Mouse (Mus musculus) embryonic facial prominence, embryonic 14.5 days (tissue): ENCODE measurements around the gene Tnni2. TPM values are rescaled to one million over a fixed set of nuclear protein-coding genes. Genes with fewer than 3 reads are reported as not detected.

Source experiments
- ATAC-seq: fragments of 200-750 bp; cut with Nextera tagmentation; 2 replicates; pipeline ENCODE4 v1.8.0; 2017; ENCODE audit warnings: low read depth, moderate number of reproducible peaks, moderate TSS enrichment
- DNase-seq: peaks from one replicate; pipeline ENCODE4 v3.0.0-alpha.2; 2015; ENCODE audit warnings: low spot score
- H3K27ac ChIP-seq: fragments of 300-500 bp; sonication (generic); replicated peaks from 2 replicates; pipeline ENCODE4 v1.5.1; 2014; ENCODE audit warnings: low read depth, mild to moderate bottlenecking, low read length, moderate library complexity
- H3K27me3 ChIP-seq: fragments of 300-500 bp; sonication (generic); replicated peaks from 2 replicates; pipeline ENCODE4 v1.6.1; 2014; ENCODE audit warnings: low read length; ENCODE audit not compliant: control insufficient read depth, insufficient read depth
- H3K36me3 ChIP-seq: fragments of 300-500 bp; sonication (generic); 2 replicates; pipeline ENCODE4 v1.6.1; 2014; ENCODE audit warnings: low read length, mixed read lengths; ENCODE audit not compliant: control insufficient read depth, insufficient read depth
- H3K4me1 ChIP-seq: fragments of 300-500 bp; sonication (generic); 2 replicates; pipeline ENCODE4 v1.6.1; 2014; ENCODE audit warnings: antibody characterized with exemption, low read length; ENCODE audit not compliant: control insufficient read depth, insufficient read depth
- H3K4me2 ChIP-seq: fragments of 300-500 bp; sonication (generic); 2 replicates; pipeline ENCODE4 v1.6.1; 2014; ENCODE audit warnings: low read depth, mild to moderate bottlenecking, low read length, moderate library complexity, mixed read lengths
- H3K4me3 ChIP-seq: fragments of 300-500 bp; sonication (generic); 2 replicates; pipeline ENCODE4 v1.5.1; 2014; ENCODE audit warnings: low read depth, mild to moderate bottlenecking, low read length
- H3K9ac ChIP-seq: fragments of 300-500 bp; sonication (generic); 2 replicates; pipeline ENCODE4 v1.6.1; 2014; ENCODE audit warnings: low read depth, mild to moderate bottlenecking, low read length, moderate library complexity, mixed read lengths
- H3K9me3 ChIP-seq: fragments of 300-500 bp; sonication (generic); 2 replicates; pipeline ENCODE4 v1.6.1; 2016; ENCODE audit warnings: low read length; ENCODE audit not compliant: control insufficient read depth
- WGBS: fragments of 180-500 bp; shearing (Covaris S2); extraction: QIAGEN DNeasy Blood & Tissue Kit; methylation state at CpG from one replicate; pipeline ENCODE4 v1.1.7; 2014; 5-methylcytosine and 5-hydroxymethylcytosine counted together
- polyA plus RNA-seq: library from polyadenylated mRNA; unstranded; fragments of >200 nt; fragmentation: Nextera tagmentation; extraction: Ambion mirVana; gene quantifications from 2 replicates; pipeline ENCODE4 v1.2.1, GENCODE M21; 2014

Gene Tnni2
- polyA plus RNA-seq, 1 experiment from 2014 or later, result 564 TPM

DNA sequence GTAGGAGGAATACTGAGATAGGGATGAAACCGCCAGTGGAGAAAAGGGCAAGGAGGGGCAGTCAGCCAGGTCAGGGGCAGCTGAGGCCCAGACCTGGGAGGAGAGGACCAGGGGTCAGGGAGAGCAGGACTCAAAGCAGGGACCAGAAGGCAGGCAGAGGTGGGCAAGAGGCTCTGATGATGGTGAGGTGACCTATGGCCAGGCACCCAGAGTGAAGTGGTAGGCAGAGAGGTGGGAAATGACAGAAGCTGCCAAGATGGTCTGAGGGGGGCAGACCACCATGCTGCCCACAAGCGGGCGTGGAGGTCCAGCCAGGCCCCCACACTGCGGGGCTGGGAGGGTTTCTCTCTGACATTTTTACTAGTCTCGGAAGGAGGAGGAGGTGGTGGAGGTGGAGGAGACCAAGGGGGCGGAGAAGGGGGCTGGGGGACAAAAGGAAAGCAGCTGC is 29.8 kb downstream of the Tnni2 start:
- H3K9ac ChIP-seq, result peak overlapping the region; percentile 63
- peak overlapping the region; percentile 72 for H3K27ac ChIP-seq
- ATAC-seq, result no peak

DNA sequence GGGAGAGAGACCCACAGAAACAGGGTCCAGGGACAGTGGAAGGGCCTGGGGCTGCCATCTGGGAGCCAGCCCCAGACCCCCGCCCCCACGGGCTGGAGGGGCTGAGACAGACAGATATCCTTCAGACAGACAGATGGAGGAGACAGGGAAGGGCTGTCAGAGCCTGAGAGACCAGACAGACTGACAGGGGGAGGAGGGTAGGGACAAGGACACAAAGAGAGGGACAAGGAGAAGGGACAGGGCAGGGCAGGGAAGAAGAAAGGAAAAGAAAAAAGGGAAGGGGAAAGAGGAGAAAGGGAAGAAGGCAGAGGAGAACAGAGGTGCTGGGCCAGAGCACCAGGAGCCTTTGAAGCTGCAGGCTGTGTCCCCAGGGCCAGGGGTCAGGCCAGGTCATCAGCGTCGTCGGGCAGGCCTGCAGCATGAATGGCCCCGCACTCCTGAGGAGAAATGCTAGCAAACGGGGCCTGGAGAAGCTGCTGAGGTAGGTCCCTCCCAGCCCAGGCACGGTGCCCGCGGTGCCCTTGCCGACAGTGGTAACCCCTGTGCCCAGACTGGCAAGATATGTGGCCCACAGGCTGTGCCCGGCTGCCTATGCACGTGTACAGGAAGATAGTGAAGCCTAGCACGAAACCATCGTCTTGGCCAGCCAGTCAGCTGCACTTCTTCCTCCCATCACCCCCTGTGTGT is 30.4 kb downstream of the Tnni2 start:
- no peaks in the 10 kb centered on the region for H3K27me3 ChIP-seq
- peaks cover 32% of the 10 kb centered on the region for H3K4me1 ChIP-seq
- DNase-seq (no peak), ATAC-seq (no peak)
- peak overlapping the region; percentile 63 for H3K9ac ChIP-seq
- 29% methylated on average over 14 of the region's 15 CpGs for WGBS
- no peaks in the 10 kb centered on the region for H3K9me3 ChIP-seq
- H3K27ac ChIP-seq, result peak overlapping the region; percentile 72
- H3K36me3 ChIP-seq, result no peaks in the 10 kb centered on the region
- H3K4me2 ChIP-seq, result peak overlapping the region; percentile 20
- no peak overlapping the region; the same call in 1 of the 2 replicates for H3K4me3 ChIP-seq

More for the DNA sequence above, 29.8 kb downstream of the Tnni2 start:
- DNase-seq, result no peak
- no peaks in the 10 kb centered on the region for H3K36me3 ChIP-seq
- H3K4me1 ChIP-seq, result peaks cover 32% of the 10 kb centered on the region
- H3K4me3 ChIP-seq, result no peak overlapping the region
- 38% methylated on average over 6 of the region's 6 CpGs for WGBS
- no peaks in the 10 kb centered on the region for H3K9me3 ChIP-seq
- no peaks in the 10 kb centered on the region for H3K27me3 ChIP-seq
- H3K4me2 ChIP-seq, result peak overlapping the region; percentile 20

DNA sequence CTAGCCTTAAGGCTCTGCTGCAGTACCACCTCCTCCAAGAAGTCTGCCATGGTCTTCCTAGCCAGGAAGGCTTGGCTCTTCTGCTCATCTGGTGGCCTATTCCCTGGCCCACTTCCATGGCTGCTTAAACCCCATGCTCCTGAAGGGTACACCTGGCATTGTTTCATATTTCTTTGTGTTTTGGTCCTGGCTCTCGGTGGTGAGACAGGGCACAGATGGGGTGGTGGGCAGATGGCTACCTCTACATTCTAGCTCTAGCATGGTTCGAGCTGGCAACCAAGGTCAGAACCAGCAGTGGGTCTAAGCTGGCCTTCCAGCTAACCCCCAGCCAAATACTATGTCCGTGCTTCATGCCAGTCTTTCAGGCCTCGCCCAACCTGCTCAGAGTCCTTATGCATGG is 31.3 kb downstream of the Tnni2 start:
- H3K27me3 ChIP-seq, result no peaks in the 10 kb centered on the region
- no peaks in the 10 kb centered on the region for H3K9me3 ChIP-seq
- H3K4me1 ChIP-seq, result peaks cover 32% of the 10 kb centered on the region
- no peak overlapping the region for H3K4me3 ChIP-seq
- H3K36me3 ChIP-seq, result no peaks in the 10 kb centered on the region
- no peak for DNase-seq
- H3K9ac ChIP-seq, result no peak overlapping the region
- peak overlapping the region; percentile 20 for H3K4me2 ChIP-seq
- ATAC-seq, result no peak
- 90% methylated on average over 4 of the region's 4 CpGs for WGBS
- H3K27ac ChIP-seq, result no peak overlapping the region

DNA sequence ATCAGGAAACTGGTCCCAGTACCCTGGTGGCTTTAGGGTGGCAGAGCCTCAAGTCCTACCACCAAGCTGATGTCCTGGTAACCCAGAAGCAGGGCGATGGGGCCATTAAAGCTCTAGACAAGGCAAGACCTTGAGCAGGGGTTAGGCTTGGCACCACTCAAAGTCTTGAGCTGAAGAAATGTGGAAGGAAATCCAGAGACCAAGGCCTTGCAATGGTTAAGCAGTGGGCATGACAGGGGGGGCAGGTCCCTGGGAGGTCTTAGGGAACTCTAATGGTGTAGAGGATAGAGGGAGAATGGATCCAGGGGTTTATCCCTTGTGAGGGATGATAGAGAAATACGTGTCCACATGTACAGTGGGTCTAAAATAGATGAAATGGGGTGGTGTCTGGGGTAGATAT is 31.9 kb downstream of the Tnni2 start:
- Histone ChIP-seq H3K4me1 (peaks cover 32% of the 10 kb centered on the region), H3K27ac (no peak overlapping the region), H3K9me3 (no peaks in the 10 kb centered on the region), H3K9ac (no peak overlapping the region), H3K4me3 (no peak overlapping the region), H3K4me2 (no peak overlapping the region), H3K36me3 (no peaks in the 10 kb centered on the region), H3K27me3 (no peaks in the 10 kb centered on the region)
- WGBS, result 94% methylated on average over 2 of the region's 2 CpGs
- DNase-seq (no peak), ATAC-seq (no peak)

DNA sequence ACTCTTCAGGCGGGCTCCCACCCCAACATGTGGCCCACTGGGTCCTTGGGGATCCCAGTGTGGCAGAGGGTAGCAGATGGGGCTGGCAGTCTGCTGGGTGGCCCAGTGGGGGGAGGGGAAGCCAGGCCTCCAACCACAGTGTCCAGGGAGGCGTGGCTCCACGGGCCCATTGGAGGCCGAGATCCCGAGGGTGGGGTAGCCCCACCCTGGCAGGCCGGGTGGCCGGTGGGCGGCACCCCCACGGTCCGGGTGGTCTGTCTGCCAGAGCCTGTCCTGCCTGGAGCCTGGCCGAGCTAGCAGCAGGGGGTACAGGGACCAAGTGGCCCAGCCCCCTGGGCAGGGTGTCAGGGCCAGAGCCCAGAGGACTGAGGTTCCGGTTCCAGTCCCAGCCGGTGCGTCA is 33.2 kb downstream of the Tnni2 start:
- Histone ChIP-seq H3K4me2 (no peak overlapping the region), H3K27me3 (no peaks in the 10 kb centered on the region), H3K27ac (no peak overlapping the region), H3K9ac (peak overlapping the region; percentile 20; the same call in 1 of the 2 replicates), H3K9me3 (no peaks in the 10 kb centered on the region), H3K36me3 (no peaks in the 10 kb centered on the region), H3K4me1 (peaks cover 29% of the 10 kb centered on the region), H3K4me3 (no peak overlapping the region)
- 87% methylated on average over 4 of the region's 14 CpGs for WGBS
- DNase-seq (no peak), ATAC-seq (no peak; the same call in 1 of the 2 replicates)

DNA sequence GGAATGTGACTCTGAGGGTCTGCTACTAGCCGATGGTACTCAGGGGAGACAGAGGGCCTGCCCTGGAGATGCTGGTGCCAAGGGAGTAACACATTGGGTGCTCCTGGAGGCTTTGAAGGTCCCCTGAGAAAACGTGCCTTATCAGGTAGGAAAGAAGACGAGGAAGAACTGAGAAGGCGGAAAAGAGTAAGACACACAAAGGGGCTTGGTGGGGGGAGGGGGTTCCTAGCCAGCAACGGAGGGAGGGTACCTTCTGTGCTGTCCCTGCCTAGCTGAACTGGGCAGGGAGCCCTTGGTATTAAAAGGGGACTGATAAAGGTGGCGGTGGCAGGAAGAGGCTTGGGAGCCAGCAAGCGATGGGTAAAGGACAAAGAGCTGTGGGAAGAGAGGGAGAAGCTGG is 34.0 kb downstream of the Tnni2 start:
- Histone ChIP-seq H3K36me3 (no peaks in the 10 kb centered on the region), H3K9me3 (no peaks in the 10 kb centered on the region), H3K9ac (no peak overlapping the region; the same call in 1 of the 2 replicates), H3K4me3 (no peak overlapping the region), H3K4me1 (peaks cover 26% of the 10 kb centered on the region), H3K27me3 (no peaks in the 10 kb centered on the region), H3K4me2 (no peak overlapping the region), H3K27ac (no peak overlapping the region)
- DNase-seq (no peak), ATAC-seq (no peak)
- 68% methylated on average over 7 of the region's 7 CpGs for whole genome bisulfite sequencing

DNA sequence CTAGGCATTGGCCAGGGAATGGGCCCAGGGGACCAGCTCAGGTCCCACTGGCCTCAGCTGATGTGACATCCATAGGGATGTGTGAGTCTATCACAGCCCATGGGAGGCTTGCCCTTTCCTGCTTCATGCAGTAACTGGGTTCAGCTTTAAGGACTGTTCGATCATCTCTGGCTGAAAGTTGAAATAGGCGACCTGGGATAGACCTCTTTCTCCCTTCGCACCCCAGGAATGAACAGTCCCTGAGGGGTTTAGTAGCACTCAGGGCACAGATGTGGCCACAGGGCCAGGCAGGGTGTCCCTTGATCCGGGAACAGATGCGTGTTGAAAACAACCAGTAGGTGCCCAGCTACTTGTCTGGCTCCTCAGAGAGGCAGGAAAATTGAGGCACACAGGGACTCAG is 34.7 kb downstream of the Tnni2 start:
- Histone ChIP-seq H3K9me3 (no peaks in the 10 kb centered on the region), H3K4me3 (no peak overlapping the region), H3K36me3 (no peaks in the 10 kb centered on the region), H3K27me3 (no peaks in the 10 kb centered on the region), H3K27ac (no peak overlapping the region), H3K9ac (no peak overlapping the region), H3K4me2 (no peak overlapping the region), H3K4me1 (peaks cover 25% of the 10 kb centered on the region)
- 83% methylated on average over 5 of the region's 5 CpGs for WGBS
- no peak for ATAC-seq
- DNase-seq, result no peak

DNA sequence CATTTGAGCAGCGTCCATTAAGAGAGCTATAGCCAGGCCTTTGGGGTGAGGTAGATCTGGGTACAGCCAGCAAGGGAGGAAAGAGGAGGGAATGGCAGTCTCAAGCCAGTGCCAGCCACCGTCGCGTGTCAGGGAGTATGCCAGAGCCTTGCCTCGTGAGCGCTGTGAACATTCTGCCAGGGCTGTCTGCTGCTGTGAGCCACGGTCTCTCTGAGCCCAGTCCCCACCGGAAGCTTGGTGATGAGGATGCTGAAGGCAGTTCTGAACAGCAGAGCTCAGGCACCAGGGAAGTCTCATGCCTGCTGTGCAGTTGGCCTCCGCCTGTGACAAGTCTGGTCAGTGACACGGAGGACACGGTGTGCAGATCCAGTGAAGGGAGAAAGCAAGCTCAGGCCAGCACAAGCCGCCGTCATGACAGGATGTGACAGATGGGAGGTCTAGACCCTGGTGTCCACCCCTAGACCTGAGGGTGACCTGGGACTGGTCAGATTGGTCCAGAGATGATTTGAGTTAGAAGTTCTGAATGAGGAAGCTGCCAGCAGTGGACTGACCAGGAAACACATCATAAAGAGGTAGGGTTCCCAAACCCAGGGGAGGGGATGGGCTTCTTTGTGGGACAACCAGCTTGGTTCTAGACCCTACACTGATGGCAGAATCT is 35.3 kb downstream of the Tnni2 start:
- Histone ChIP-seq H3K27me3 (no peaks in the 10 kb centered on the region), H3K4me3 (no peak overlapping the region), H3K4me1 (peaks cover 25% of the 10 kb centered on the region), H3K4me2 (no peak overlapping the region), H3K9ac (no peak overlapping the region), H3K27ac (no peak overlapping the region), H3K9me3 (no peaks in the 10 kb centered on the region), H3K36me3 (no peaks in the 10 kb centered on the region)
- ATAC-seq (no peak), DNase-seq (no peak)
- 91% methylated on average over 11 of the region's 13 CpGs for WGBS
